Mouse (Mus musculus) testis, adult 10 weeks (tissue): ENCODE measurements around the gene Rai1. TPM values are rescaled to one million over a fixed set of nuclear protein-coding genes. Genes with fewer than 3 reads are reported as not detected.

ENCODE experiments used
- polyA plus RNA-seq: library from polyadenylated mRNA; stranded (reverse); fragments of 350-450 nt; fragmentation: Illumina TruSeq; extraction: RNeasy Lipid Tissue Mini Kit (QIAGEN cat#74804); gene quantifications from one replicate; pipeline ENCODE4 v1.2.3, GENCODE M21; 2014; ENCODE audit warnings: low read depth, low replicate concordance

The Rai1 gene
- 0.60 TPM for polyA plus RNA-seq

DNA sequence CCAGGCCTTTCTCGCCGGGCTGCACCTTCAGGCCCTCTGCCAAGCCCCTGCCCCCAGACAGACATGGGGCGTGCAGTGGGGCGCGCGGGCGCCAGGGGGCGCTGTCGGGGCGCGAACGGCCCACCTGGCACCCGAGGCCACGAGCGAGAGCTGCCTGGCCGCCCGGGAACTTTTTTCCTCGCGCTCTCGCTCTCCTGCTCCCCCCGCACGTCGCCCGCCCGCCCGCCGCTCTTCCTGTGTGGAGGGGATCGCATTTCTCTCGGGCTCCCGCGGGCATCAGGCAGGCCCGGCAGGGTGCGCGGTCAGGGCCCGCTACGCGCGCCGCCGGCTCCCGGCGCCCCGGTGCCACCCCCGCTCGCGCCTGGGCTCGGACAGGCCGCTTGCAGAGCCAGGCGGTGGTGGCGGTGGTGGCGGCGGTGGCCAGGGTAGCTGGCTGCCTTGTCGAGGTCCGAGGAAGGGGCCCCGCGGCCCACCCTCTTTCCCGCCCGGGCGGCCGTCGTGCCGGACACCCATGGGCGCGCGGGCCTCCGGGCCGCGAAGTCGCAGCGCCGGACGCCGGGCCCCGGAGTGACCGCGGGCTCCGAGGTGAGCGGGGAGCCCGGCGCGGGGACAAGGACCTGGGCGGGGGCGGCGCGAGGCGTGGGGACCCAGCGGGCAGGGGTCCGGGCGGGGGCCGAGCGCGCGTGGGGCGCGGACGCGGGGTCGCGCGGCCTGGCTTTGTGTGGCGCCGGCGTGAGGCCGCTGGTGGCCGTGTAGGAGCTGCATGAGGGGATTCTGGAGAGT is at the start of gene Rai1:
Gene Rai1 (plus strand): TSS at position 204 of the 783 bp plus-strand sequence.

DNA sequence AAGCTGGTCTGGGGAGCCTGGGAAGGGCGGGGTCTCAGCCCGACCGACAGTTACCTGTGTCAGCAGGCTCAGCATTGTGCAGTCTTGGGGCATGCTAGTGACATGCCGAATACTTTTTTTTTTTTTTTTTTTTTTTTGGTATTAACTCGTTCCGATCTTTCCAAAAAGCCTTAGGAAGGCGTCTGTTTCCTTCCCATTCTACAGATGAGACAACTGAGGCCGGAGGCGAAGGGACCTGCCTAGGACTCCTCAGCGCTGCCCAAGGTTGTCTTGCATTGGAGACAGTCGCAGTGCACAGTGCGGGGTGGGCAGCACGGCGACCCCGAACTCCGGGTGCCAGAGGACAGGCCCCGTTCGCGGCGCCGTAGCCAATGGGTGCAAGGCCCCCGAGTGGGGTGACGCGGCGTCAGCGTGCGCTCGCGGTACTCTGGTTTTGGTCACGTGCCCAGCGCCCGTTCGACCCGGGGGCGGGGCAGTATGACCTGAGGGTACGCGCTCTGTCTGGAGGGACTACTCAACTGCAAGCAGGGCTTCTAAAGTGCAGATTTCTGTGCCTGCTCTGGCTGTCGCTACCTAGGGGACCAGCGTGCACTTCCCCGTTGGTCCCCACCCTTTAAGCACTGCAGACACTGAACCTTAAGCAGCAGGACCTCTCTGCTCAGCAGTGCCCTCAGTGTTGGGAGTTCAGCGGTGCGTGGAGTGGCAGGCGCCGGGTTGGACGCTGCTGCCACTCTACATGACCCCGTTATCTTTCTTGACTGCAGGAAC is 117.8 kb downstream of the Rai1 start, which contains the start of gene Srebf1:
Gene Srebf1 (minus strand): TSS at position 113 of the 768 bp plus-strand sequence.

Other genes with a start within 250 kb of the Rai1 start
- 22.5 TPM for gene Med9, start 156.8 kb upstream of the Rai1 start, polyA plus RNA-seq
- 1.8 TPM for gene Rasd1, start 140.1 kb upstream of the Rai1 start, polyA plus RNA-seq
- gene Pemt, start 58.5 kb upstream of the Rai1 start, polyA plus RNA-seq = 0.78 TPM
- gene Srebf1, start 117.6 kb downstream of the Rai1 start, polyA plus RNA-seq = 0.25 TPM
- 4.8 TPM for gene Tom1l2, start 247.9 kb downstream of the Rai1 start, polyA plus RNA-seq
- gene Drc3, start 248.3 kb downstream of the Rai1 start, polyA plus RNA-seq = 42.8 TPM